Mouse (Mus musculus) fat pad, adult 2 months (tissue): ENCODE data around the gene Lifr.

Source experiments
- DNase-seq: peaks from one replicate; pipeline ENCODE4 v3.0.0-alpha.2; 2011; ENCODE audit warnings: low read depth, low spot score; ENCODE audit errors: extremely low read depth

Lifr gene

DNA sequence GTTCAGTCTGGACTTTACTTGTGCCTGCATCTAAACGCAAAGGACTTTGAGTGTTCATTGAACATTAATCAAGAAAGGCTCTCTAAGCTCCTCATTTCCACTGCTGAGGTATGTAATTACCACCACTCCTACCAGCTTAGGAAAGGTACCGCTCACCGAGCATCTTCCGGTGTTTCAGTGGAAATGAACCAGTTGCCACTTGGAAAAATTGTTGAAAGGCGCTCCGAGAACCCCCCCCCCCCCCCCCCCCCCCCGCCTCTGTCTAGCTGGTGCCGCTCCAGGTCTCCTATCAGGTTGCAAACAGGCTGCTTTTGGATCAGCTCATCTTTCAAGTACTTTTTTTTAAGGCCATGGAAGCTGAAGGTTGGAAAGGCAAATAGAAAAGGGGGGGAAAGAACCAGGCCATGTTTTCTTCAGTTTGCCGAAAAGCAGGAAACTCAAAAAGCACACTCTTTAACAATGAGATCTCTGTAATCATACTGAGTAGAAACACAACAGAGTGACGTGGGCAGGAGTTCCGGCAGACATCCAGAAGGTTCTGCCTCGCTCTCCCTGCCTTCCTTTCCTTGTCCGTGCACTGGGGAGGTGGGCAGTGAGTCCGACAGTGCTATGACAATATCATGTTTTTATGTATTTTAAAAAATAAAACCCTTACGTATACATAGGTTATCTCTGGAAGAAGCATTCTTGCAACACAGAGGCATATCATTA, 9.3 kb upstream of the Lifr start:
- no peak for DNase-seq

DNA sequence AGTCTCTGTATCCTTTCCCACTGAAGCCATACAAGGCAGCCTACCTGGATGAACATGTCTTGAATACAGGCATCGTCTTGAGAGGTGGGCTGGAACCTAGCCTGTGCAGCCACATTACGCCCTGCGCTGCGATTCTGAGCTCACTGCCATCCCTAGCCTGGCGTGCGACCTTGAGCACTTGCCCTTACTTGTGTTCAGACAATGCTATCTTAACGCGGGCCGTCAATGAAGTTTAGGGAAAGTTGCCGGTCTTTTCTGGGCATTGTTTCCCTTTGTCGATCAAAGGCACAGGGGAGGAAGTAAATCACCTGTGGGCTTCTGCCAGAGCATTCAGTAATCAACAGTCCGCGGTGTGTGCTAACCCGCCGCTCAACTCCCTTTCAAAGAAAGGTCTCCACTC, 8.6 kb upstream of the Lifr start:
- no peak for DNase-seq

DNA sequence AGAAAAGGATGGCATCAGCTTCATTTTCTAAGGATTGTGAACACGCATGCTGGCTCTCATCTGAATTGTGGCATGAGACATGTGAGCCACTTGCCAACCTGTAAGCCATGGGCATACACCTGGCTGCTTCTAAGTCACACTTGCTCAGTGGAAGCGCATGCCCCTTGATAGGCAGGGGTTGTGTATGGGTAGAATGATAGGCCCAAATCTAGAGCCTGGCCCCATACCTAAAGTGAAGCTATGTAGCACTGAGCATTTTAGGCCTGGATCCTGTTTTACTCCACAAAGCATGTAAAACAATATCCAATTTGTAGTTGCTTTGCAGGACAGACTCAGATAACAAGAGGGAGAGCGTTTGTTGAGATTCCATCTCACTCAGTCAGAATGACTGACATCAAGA, 7.5 kb upstream of the Lifr start:
- DNase-seq = no peak

- no peak for DNase-seq
These were observed 5.5 kb upstream of the Lifr start for GRCm38 (mm10) chr15:7084780-7085497.

- DNase-seq = no peak
These were observed 1.7 kb upstream of the Lifr start for GRCm38 (mm10) chr15:7088691-7089090.

- DNase-seq = no peak
These were observed 1.9 kb downstream of the Lifr start for GRCm38 (mm10) chr15:7092321-7092720.

GRCm38 (mm10) chr15:7099406-7099805, 9.0 kb downstream of the Lifr start:
- DNase-seq = no peak

- no peak for DNase-seq
These were observed 9.8 kb downstream of the Lifr start for GRCm38 (mm10) chr15:7100226-7100625.

GRCm38 (mm10) chr15:7103051-7103450, 12.6 kb downstream of the Lifr start:
- no peak for DNase-seq

DNA sequence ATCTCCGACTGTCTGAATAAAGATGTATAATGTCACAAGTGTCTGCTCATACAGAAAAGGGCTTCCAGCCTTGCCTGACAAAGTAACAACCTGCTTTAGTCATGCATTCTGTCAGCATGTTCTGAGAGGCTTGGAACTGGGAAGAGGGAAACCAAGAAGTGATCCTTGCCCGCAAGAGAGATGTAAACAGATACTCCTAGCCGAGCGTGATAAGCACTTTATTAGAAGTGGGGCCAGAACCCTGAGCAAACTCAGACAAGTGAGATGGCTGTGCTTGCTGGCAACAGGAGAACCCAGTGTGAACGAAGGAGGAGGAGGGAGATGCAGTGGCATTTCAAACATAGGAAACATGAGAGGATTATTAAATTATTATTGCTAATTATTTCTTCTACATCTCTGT, 14.8 kb downstream of the Lifr start:
- DNase-seq = no peak

GRCm38 (mm10) chr15:7108160-7108559, 17.7 kb downstream of the Lifr start:
- no peak for DNase-seq

GRCm38 (mm10) chr15:7112227-7112907, 22.0 kb downstream of the Lifr start:
- DNase-seq = no peak

- DNase-seq = no peak
These were observed 23.5 kb downstream of the Lifr start for GRCm38 (mm10) chr15:7113906-7114305.

DNA sequence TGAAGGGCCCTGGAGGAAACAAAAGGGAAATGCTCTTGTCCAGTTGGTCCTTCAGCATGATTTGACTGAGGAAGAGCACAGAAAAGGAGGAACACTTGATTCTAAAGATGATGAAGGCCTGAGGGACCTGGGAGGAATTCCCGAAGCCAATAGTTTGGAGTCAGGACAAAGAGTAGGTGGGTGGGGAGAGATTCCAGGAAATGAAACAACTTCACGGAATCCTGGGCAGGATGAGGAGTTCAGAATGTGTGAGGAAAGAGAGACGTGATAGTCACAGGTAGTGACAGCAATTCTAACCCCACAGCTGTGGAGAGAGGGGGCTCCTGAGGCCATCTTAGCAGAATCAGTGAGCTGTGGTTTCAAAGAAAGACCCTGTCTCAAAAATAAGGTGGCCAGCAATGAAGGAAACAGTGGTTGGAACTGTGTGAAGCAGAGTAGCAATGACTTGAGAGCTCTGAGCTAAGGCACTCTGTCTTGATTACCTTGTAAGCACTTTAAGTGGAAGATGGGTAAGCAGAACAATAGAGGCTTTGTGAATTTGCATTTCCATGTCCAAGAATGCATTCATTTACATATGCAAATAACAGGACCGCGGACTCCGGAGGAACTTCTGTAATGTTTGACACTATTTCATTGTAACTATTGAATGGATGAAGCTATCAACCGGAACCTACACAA, 25.1 kb downstream of the Lifr start:
- DNase-seq = no peak

DNA sequence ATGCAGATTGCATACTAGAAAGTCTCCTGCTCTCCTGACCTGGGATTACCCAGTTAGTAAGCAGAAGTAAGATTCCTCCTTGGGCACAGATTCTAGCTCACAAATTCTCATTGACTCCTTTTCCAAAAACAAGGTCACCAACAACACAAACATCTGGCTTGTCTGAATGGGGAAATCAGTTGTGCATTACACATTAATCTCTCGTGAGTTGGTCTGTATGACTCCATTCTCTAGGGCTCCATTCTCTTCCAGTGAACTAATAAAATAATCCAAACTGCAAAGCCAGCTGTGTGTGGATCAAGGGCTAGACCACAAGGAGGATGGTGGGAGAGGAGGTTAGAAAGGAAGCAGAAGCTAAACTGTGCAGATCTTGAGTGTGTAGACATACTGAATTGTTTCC, 25.8 kb downstream of the Lifr start:
- DNase-seq = no peak

DNA sequence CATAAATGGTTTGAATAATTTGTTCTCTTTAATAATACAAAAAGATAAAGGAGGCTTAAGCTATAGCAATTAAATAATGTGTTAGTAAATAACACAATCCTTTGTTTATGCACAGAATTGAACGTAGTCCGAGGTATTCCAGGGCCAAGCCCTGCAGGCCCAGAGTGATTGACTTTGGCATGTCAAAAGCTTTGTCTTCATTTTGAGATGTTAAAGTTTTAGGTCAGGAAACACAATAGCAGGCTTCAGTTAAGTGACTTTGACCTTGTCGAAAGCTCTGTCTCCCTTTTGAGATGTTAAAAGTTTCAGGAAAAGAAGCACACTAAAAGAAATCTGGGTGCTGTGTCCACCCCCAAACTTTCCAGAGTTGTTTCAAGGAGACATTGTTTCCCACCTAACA, 26.3 kb downstream of the Lifr start:
- DNase-seq = no peak

DNA sequence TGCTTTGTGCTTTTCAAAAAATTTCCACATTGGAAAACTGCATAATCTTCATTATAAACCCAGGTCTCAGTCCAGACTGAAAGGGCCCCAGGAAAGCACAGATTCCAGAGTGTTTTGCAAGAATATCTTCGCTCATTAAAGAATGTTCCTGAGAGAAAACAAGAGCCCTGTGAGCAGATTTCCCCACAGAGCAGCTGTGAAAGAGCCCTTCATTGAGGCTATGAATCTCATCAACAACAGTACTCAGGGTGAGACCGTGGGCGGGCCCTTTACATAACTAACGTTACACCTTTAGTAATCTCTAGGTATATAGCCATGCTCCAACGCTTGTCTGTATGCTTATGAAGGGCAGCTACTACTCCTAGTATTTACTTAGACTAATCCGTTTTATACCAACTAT, 27.5 kb downstream of the Lifr start:
- peak; percentile 66 for DNase-seq

DNA sequence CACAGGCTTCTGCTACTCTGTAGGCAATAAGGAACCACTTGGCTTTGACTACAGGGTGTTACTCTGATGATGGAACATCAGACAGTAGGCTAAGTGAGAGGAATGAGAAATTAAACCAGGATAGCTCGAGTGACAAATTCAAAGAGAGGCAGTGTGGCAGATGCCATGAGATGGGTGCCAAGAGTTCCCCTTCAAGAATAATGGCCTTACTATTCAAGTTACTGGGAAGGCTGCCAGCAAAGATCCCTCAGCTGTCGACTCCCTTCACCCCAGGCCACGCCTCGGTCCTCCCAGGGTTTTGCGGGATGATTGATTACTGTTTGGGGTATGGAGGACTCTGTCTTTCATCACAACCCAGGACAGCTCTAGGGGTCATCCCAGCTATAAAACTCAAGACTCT, 28.4 kb downstream of the Lifr start:
- DNase-seq = no peak

DNA sequence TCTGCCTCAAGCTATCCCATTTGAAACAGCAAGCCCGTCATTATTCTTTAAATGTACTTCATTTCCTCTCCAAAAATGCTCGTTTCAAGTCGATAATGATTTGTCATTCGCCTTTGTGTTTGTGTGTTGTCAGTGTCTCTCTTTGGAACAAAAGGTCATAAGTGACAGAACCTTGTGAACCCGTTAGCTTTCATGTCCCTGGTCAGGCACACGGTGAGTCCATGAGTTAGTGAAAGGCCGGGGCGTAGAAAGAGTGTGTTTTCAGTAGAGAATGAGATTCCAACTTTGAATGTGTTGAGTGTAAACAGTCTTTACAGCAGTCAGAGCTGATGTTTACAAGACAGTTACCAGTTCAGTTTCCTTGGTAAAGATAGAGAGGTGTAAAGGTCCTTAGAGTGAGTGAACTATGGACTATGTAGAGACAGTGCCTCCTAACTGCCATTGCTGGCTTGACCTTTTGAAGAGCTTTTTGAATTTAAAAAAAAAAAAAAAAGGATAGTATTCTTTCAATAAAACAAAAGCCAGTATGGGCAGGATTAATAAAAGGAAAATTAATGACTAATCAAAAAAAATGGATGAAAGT, 29.6 kb downstream of the Lifr start:
- no peak for DNase-seq

GRCm38 (mm10) chr15:7123781-7124450, 33.5 kb downstream of the Lifr start:
- no peak for DNase-seq

- no peak for DNase-seq
These were observed 35.8 kb downstream of the Lifr start for GRCm38 (mm10) chr15:7126171-7126570.
